Mouse (Mus musculus): ENCODE results near the gene Morn4.

DNA sequence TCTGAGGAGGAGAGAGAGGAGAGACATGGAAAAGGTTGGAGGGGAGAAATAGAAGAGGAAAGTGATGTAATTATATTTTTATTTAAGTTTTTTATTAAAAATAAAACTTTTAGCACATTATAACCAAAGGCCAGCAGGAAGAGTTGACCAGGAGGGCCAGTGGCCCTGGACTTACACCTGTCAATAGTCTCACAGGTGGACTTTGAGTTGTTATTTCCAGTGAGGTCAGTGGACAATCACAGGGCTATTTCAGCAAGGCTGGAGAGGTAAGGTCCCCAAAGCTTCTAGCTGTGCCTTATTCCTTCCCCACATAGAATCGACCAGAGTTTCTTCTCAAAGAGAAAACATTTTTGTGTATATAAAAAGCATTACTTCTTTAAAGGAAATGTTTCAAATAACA, 35.9 kb downstream of the Morn4 start:
- no peak for TF ChIP-seq POLR2A (IDR thresholded peaks at IDR 0.05; ENCODE audit: insufficient read depth, low read depth, low read length)
- no peak for TF ChIP-seq CTCF (IDR thresholded peaks at IDR 0.05; ENCODE audit: insufficient read depth, low read depth, low read length)

All from olfactory bulb, adult 2 months (tissue).